Mouse (Mus musculus): ENCODE measurements around the gene Pou2f2.

The Pou2f2 gene

DNA sequence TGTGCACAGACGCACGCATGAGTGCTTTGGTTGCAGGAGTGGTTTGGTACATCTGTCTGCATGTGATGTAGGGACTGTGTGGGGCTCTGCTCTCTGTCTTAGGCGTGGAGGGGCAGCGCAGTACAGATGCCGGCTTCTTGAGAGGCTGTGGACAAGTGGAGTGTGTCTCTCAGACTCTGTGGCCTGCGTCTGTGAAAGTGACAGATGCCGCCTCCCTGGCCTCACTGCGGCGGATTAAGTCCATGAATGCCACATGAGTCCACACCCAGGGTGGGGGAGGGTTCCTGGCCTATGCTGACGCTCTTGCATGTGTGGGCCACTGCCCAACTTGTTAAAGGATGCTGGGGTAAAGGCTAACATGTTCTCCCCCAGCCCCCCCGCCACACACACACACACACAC lies 5.2 kb downstream of the Pou2f2 start:
- CTCF ChIA-PET = no interaction called here
- POLR2A ChIA-PET = interaction anchor here in 1 of 4 experiments (0.7 kb wide), 1 partner anchor 182 kb away, joined by 8 read pairs; no protein-coding TSS in a partner anchor

DNA sequence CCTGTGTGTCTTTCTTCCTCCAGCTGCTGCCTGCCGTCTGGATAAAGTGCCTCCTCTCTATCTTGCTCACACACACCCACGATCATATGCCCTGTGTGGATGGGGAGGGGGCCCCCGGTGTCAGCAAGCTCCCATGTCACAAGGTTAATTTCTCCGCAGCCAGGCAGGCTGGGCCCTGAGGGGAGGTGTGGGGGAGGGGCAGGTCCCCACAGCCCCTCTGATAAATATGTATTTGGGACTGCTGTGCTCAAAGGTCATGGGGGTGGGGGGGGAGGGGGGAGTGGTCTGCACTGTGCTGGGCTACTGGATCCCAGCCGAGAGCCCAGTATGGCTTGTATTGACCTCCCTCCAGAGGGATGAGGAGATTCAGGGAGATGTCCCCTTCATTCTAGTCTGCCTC lies 6.9 kb downstream of the Pou2f2 start:
- CTCF ChIA-PET = interaction anchor here in 1 of 4 experiments (0.7 kb wide), 1 partner anchor 15 kb away, joined by 3 read pairs; no protein-coding TSS in a partner anchor
- POLR2A ChIA-PET = interaction anchor here in 1 of 4 experiments (0.6 kb wide), 1 partner anchor 43 kb away, joined by 3 read pairs; no protein-coding TSS in a partner anchor

DNA sequence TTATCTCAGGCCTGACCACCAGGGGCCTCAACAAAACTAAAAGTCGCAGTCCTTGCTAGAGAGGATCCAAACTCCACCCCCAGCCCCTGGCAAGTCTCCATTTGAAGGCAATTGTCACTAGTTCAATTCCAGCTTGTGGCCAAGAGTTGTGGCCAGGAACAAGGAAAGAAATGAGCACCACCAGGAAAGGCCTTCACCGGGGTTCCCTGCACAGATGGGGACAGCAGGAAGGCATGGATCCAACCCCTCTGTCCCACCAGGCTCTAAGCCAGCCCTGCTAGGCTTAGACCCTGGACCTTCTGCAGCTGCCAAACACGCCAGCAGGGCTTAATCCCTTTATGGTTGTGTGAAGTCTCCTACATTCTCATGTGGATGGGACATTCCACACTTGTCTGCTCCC lies 8.9 kb downstream of the Pou2f2 start:
- ChIA-PET POLR2A (interaction anchor here in 3 of 4 experiments (0.5 to 3.2 kb wide), 3 partner anchors 14 to 318 kb away, joined by 3 to 11 read pairs (median 4); no protein-coding TSS in a partner anchor), CTCF (interaction anchor here in 2 of 4 experiments (0.5 to 2.9 kb wide), 2 partner anchors 9 to 17 kb away, joined by 4 to 9 read pairs; no protein-coding TSS in a partner anchor)

DNA sequence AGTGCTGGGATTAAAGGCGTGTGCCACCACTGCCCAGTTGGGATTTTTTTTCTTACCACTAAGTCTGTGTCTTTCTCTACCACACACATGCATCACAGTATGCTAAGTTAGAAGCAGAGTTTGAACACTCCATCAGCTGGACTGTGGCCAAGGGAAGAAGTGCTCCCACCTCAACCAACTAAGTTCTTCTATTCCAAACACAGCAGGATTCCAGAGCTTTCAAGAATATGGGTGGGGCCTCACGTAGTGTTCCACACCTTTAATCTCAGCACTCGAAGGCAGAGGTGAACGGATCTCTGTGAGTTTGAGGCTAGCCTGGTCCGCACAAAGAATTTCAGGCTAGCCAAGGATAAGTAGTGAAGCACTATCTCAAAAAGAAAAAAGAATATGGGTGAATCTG lies 13.4 kb downstream of the Pou2f2 start:
- ChIA-PET POLR2A (no interaction called here), CTCF (interaction anchor here in 2 of 4 experiments (0.6 to 1.5 kb wide), 4 partner anchors 10 to 132 kb away, joined by 3 to 4 read pairs (median 4); partner anchors contain the start of gene Pafah1b3 (in 1 of the 2))

DNA sequence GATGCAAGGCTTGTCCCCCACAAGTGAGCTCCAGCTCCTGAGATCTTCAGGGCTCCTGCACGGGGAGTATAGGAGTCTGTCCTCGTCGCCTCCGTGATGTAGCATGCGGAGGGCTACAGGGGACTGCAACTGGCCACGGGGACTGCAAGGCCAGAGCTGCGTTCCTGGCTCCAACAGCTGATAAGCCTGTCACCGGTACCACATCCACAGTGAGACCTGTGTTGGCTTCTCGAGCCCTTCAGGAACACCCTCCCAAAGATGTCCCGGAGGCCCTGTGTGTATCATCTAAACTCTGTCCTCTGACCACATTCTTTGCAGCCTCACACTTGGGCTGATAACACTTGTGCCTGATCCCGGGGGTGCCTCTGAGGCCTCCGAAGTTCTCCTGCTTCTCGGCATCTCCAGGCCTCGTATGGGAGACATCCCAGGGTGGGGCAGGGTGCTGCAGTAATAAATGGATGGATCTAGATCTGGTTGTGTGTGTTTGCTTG lies 23.3 kb downstream of the Pou2f2 start:
- ChIA-PET CTCF (interaction anchor here in 3 of 4 experiments (0.5 to 3.3 kb wide), 17 partner anchors 10 to 178 kb away, joined by 3 to 17 read pairs (median 4); partner anchors contain the start of gene Pou2f2 (in 1 of the 3)), POLR2A (interaction anchor here (0.6 to 2.9 kb wide), 16 partner anchors 11 to 272 kb away, joined by 3 to 18 read pairs (median 4); partner anchors contain the start of genes Dedd2 (in 2 of the 4), Cic (in 1 of the 4), Pou2f2 (in 1 of the 4) and Rps19 (in 1 of the 4))

DNA sequence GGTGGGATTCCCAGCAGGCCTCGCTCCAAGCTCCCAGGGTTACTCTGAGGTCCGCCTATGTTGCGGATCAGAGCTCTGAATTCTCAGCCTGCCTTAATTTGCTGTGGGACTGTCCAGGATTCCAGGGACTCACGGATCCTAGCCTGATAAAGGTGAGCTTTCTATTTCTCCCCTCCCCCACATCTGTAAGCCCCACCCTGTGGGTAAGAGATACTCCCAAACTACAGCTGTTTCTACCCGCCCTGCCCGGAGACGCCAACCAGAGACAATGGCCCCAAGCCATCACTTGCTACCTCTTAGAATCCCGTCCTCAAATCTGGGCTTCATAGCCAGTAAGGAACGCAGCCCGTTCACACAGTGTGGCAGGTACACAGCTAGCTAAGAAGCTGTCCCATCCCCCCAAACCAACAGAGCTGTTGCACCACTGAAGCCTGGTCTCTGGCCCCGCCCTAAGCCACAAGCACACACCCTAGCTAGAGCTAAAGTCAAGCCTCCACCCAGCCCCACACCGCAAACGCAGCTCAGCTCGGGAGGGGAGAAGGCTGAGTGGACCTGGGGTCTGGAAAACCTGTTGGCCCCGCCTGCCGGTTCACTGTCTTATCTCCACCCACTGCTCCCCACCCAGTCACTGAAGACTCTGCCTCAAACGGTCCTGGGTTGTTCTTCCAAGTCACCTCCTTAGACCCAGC lies 23.9 kb downstream of the Pou2f2 start:
- CTCF ChIA-PET = interaction anchor here (0.7 to 3.3 kb wide), 17 partner anchors 11 to 178 kb away, joined by 3 to 17 read pairs (median 4); partner anchors contain the start of genes Megf8 (in 1 of the 4) and Pou2f2 (in 1 of the 4)

DNA sequence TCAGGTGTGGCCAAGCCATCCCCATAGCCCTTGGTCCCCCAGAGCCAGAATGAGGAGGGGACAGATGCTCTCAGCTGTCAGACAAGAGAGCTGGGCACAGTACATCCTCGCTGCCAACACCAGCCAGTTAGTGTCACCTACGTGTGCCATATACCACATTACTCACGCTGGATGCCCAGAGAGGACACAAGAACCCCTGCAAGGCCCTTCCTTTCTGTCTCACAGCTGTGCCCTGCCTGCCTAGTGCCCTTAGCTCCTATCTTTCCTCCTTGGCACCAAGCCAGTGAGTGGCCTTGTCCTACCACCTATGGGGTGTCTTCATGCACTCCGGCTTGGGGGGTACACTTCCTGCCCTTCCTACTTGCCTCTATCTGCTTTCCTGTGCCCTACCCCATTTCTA lies 24.9 kb downstream of the Pou2f2 start:
- POLR2A ChIA-PET = interaction anchor here in 3 of 4 experiments (0.7 to 2.6 kb wide), 18 partner anchors 9 to 271 kb away, joined by 3 to 18 read pairs (median 4); partner anchors contain the start of genes Pou2f2 (in 1 of the 3) and Rps19 (in 1 of the 3)
- CTCF ChIA-PET = interaction anchor here (0.7 to 3.3 kb wide), 10 partner anchors 24 to 179 kb away, joined by 3 to 17 read pairs (median 5); partner anchors contain the start of genes Megf8 (in 1 of the 4) and Pou2f2 (in 1 of the 4)

More for the DNA sequence above, 23.9 kb downstream of the Pou2f2 start:
- POLR2A ChIA-PET = interaction anchor here (0.6 to 2.9 kb wide), 29 partner anchors 9 to 272 kb away, joined by 3 to 18 read pairs (median 4); partner anchors contain the start of genes Dedd2 (in 2 of the 4), Pou2f2 (in 2 of the 4), Cic (in 1 of the 4) and Rps19 (in 1 of the 4)

DNA sequence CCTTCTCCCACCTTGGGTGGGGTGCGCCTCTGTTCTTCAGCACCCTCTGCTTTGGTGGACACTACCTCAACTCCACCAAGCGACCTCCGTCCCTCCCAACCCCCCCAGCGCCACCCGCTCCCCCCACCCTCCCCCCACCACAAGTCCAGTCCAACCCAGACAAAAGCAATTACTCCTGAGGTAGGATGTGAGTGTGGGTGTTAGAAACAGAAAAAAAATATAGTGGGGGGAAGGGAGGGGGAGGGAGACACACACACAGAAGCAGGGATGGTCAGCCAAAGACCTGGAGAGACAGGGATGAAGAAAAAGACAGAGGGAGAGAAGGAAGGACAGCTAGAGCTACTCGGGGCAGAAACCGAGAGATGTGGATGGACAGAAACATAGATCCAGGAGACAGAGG lies 25.7 kb downstream of the Pou2f2 start:
- CTCF ChIA-PET = interaction anchor here in 1 of 4 experiments (0.5 kb wide), 1 partner anchor 25 kb away, joined by 3 read pairs; no protein-coding TSS in a partner anchor
- POLR2A ChIA-PET = interaction anchor here in 1 of 4 experiments (0.5 to 1.8 kb wide), 3 partner anchors 10 to 258 kb away, joined by 3 to 8 read pairs (median 7); no protein-coding TSS in a partner anchor

DNA sequence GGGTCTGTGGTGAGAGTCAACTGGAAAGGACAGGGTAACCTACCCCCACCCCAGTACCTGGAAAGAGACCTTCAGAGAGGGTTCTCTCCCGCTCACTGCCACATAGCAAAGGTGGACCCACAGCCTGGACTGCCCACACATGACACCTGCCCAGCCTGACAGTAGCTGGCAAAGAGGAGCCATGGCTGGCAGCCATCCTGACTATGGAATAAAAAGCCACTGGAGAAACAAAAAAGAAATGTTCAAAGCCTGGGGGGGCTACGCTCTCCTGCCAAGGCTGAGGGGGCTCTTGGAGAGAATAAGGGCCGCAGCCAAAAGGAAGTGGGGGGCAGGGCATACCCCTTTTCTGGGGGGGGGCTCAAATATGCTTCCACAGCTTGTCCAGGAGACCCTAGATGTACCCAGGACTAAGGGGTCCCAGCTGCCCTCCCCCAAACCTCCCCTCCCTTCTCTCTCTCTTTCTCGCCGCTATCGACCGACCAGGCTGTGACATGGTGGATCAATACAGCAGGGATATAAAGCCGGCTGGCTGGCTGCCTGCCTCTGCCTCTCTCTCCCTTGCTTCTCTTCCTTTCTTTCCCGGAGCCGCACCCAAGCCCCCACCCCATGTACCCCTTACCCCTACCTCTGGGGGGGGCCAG lies 27.5 kb downstream of the Pou2f2 start:
- CTCF ChIA-PET = interaction anchor here in 1 of 4 experiments (0.6 kb wide), 1 partner anchor 447 kb away, joined by 4 read pairs; no protein-coding TSS in a partner anchor
- POLR2A ChIA-PET = interaction anchor here in 1 of 4 experiments (1.8 kb wide), 1 partner anchor 12 kb away, joined by 8 read pairs; no protein-coding TSS in a partner anchor

DNA sequence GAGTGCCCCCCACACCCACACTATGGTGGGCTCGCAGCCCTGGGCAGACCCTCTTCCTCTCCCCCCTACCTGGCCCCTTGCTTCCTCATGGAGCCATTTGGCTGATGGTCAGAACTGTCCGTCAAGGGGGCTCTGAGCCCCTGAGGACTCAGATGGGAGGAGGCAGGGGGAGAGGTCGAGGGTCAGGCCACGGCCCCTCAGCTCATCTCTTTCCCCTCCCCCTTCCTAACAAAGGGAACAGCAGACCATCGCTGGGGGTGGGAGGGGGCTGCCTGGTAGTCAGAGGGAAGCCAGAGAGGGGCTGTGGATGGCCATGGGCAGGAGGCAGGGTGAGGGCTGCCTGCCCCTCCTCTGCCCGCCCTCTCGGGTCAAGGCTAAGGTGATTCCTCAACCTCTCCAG lies 28.5 kb downstream of the Pou2f2 start:
- CTCF ChIA-PET = interaction anchor here in 1 of 4 experiments (0.6 kb wide), 1 partner anchor 33 kb away, joined by 6 read pairs; no protein-coding TSS in a partner anchor
- POLR2A ChIA-PET = no interaction called here

DNA sequence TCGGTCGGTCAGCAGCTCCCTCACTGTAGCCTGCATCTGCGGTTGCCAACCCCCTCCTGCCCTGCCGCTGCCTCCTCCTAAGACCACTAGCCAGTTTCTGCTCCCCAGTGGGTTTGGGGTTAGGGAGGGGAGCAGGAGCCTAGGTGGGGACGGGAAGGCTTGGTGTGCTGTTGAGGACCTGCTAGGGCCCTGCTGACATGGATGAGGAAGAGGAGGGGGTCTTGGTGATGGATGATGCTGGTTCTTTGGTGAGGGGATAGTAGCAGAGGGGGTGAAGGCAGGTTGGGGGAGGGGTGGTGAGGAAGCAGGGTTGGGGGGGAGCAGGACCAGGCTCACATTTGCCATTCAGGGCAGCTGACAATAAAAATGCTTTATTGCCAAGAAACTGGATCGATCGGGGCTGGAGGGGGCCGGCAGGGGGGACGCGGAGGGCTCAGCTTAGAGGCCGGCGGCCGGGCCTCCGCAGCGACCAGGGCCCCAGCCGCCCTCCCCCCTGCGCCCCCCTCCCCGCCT lies 29.3 kb downstream of the Pou2f2 start:
- CTCF ChIA-PET = interaction anchor here in 2 of 4 experiments (0.6 to 0.7 kb wide), 3 partner anchors 17 to 184 kb away, joined by 3 to 6 read pairs (median 5); no protein-coding TSS in a partner anchor
- POLR2A ChIA-PET = interaction anchor here in 1 of 4 experiments (0.9 kb wide), 1 partner anchor 40 kb away, joined by 4 read pairs; no protein-coding TSS in a partner anchor

DNA sequence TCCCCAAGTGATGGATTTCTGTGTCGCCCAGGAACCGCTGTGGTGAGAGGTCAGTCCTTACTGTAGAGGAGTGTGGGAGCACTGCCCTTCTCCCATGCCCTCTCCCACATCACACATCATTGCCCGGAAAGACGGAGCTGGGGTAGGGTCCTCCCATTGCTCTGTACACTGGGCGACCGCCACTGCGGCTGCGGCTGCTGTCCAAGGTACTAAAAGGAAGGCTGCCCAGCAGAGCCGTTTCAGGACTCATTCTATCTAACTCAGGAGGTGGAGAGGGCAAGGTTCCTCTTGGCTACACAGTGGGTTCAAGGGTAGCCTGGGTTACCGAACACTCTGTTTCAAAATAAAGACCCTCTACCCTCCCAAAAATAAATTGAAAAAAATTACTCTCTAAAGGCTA lies 33.6 kb downstream of the Pou2f2 start:
- ChIA-PET CTCF (interaction anchor here in 3 of 4 experiments (0.5 to 1.4 kb wide), 4 partner anchors 12 to 287 kb away, joined by 3 read pairs; no protein-coding TSS in a partner anchor), POLR2A (interaction anchor here in 2 of 4 experiments (0.8 to 1.1 kb wide), 2 partner anchors 9 to 14 kb away, joined by 3 read pairs; no protein-coding TSS in a partner anchor)

DNA sequence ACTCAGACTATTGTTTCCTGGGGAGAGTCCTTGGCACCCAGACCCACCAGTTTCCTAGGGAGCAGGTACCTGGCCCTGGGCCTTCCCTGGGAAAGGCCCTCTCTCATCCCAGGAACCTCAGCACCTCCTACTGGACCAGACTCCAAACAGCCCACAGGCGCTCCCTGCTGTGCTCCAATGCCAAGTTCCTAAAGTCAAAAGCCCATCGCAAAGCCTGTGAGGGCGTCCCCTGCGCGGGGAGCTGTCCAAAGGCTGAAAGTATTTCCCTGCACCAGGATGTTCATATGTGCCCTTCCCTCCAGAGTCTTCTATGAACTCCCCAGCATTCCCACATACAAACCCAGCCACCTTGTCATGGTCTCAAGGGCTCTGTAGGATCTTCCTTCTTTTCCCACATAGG lies 37.8 kb downstream of the Pou2f2 start:
- POLR2A ChIA-PET = interaction anchor here in 1 of 4 experiments (0.7 to 1.0 kb wide), 2 partner anchors 14 to 80 kb away, joined by 3 read pairs; partner anchors contain the start of gene Zfp526
- CTCF ChIA-PET = interaction anchor here in 3 of 4 experiments (0.5 to 1.3 kb wide), 7 partner anchors 33 to 192 kb away, joined by 3 to 4 read pairs (median 3); no protein-coding TSS in a partner anchor

DNA sequence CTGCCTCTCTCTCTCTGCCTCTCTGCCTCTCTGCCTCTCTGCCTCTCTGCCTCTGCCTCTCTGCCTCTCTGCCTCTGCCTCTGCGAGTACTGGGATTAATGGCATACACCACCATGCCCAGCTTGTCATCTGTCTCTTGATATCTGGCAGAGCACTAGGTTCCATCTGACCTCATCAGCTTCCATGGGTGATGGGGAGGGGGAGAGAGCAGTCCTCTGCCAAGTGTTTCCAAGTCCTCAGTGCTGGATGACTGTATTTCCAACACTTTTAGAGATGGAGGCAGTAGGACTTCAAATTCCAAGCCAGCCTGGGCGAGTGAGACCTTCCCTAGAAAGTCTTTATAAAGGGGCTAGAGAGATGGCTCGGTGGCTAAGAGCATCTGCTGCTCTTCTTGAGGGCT lies 42.0 kb downstream of the Pou2f2 start:
- ChIA-PET POLR2A (interaction anchor here in 1 of 4 experiments (0.7 kb wide), 1 partner anchor 18 kb away, joined by 3 read pairs; no protein-coding TSS in a partner anchor), CTCF (no interaction called here)

DNA sequence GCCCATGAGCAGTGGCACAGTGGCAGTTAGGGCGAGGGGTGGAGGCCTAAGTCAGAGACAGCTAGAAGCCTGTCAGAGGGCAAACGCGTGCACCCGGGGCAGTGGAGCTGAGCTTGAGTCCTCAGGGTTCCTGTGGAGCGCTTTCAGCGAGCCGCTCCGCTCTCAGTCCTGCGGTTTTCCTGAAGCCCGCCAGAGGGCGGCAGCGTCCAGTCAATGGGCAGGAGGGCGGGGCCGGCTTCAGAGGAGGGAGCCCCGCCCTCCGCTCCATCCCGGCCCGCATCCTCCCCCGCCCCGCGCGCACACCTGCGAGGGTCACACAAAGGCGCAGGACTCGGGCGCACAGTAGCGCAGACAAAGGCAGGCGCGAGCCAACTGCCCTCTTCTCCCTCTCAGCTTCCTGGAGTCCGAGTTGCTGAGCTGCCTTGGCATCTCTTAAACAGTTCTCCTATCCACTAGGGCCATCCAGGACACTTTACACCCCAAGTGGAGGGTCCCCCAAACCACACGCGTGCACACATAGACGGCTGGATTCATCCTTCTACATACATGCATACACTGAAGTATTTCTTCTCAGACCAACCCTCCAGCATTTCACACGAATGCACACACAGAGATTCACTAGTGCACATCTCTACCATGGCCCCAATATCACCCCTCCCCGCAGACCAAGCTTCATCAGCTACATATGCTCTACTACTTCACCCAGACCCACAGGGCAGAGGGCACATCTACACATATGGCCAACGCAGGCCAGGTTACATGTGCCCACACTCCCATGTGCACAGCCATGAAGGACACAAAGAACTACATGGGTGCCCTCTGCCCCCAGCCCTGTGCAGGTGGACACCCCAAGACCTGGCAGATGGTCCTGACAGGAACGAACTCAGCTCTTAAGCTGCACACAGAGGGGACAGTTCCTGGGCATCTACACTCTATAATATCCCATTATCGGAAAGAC lies 46.2 kb downstream of the Pou2f2 start:
- CTCF ChIA-PET = interaction anchor here (0.6 to 4.3 kb wide), 43 partner anchors 9 to 276 kb away, joined by 3 to 26 read pairs (median 4); partner anchors contain the start of genes Megf8 (in 2 of the 4), Gsk3a (in 1 of the 4), Pafah1b3 (in 1 of the 4) and Pou2f2 (in 1 of the 4)
- POLR2A ChIA-PET = interaction anchor here (0.5 to 2.3 kb wide), 18 partner anchors 20 to 724 kb away, joined by 3 to 9 read pairs (median 3); partner anchors contain the start of genes Dedd2 (in 1 of the 4) and Megf8 (in 1 of the 4)

DNA sequence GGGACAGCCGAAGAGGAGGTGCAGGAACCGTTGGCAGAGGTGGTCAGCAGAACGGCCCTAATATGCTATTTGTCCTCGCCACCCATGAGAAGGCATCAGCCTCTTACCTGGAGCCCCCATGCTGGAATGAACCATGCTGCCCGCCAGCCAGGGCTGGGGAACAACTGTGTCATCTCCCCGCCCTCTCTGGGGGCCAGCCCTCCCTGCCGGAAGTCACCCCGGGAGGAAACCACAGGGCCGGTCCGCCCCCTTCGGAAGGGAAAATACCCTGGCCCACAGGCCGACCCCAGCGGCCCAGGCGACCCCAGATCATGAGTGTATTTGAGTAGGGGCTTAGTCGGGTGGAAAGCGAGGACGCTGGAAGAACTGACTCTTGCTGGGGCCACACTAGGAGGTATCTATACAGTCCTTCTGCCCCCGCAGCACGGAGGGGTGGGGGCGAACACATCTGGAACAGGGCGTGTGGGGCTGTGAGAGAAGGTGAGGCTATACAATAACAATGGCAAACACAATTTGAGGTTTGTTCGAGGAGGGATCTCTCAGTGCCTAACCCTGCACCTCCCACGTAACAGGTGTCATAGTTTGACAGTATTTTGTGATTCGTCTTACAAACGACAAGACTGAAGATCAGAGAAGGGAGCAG lies 47.1 kb downstream of the Pou2f2 start:
- ChIA-PET POLR2A (interaction anchor here in 3 of 4 experiments (0.5 to 2.3 kb wide), 11 partner anchors 19 to 723 kb away, joined by 3 to 9 read pairs (median 3); partner anchors contain the start of gene Megf8 (in 1 of the 3)), CTCF (interaction anchor here (0.6 to 4.3 kb wide), 37 partner anchors 10 to 277 kb away, joined by 3 to 26 read pairs (median 4); partner anchors contain the start of genes Megf8 (in 2 of the 4), Gsk3a (in 1 of the 4), Pafah1b3 (in 1 of the 4) and Pou2f2 (in 1 of the 4))
